Mouse (Mus musculus) kidney, embryonic 16.5 days (tissue): ENCODE results near the gene Asic3. TPM values are rescaled to one million over a fixed set of nuclear protein-coding genes. Genes with fewer than 3 reads are reported as not detected.

ENCODE experiments used
- ATAC-seq: fragments of 200-750 bp; cut with Nextera tagmentation; 2 replicates; pipeline ENCODE4 v1.8.0; 2017; ENCODE audit warnings: moderate TSS enrichment; ENCODE audit not compliant: low FRiP score, low TSS enrichment
- H3K27ac ChIP-seq: fragments of 300-500 bp; sonication (generic); 2 replicates; pipeline ENCODE4 v1.5.1; 2014; ENCODE audit warnings: low read length
- H3K27me3 ChIP-seq: fragments of 300-500 bp; sonication (generic); 2 replicates; pipeline ENCODE4 v1.6.1; 2014; ENCODE audit warnings: low read length, control low read depth, mixed read lengths; ENCODE audit not compliant: insufficient read depth
- H3K36me3 ChIP-seq: fragments of 300-500 bp; sonication (generic); 2 replicates; pipeline ENCODE4 v1.6.1; 2014; ENCODE audit warnings: low read length, control low read depth, mixed read lengths; ENCODE audit not compliant: insufficient read depth
- H3K4me1 ChIP-seq: fragments of 300-500 bp; sonication (generic); 2 replicates; pipeline ENCODE4 v1.6.1; 2014; ENCODE audit warnings: low read length, control low read depth, mixed read lengths; ENCODE audit not compliant: insufficient read depth
- H3K4me2 ChIP-seq: fragments of 300-500 bp; sonication (generic); replicated peaks from 2 replicates; pipeline ENCODE4 v1.6.1; 2014; ENCODE audit warnings: low read depth, low read length
- H3K4me3 ChIP-seq: fragments of 300-500 bp; sonication (generic); 2 replicates; pipeline ENCODE4 v1.5.1; 2014; ENCODE audit warnings: mild to moderate bottlenecking, low read length
- H3K9ac ChIP-seq: fragments of 300-500 bp; sonication (generic); replicated peaks from 2 replicates; pipeline ENCODE4 v1.6.1; 2014; ENCODE audit warnings: low read length
- H3K9me3 ChIP-seq: fragments of 300-500 bp; sonication (generic); 2 replicates; pipeline ENCODE4 v1.6.1; 2016; ENCODE audit warnings: low read length, control low read depth
- WGBS: fragments of 180-500 bp; shearing (Covaris S2); extraction: QIAGEN DNeasy Blood & Tissue Kit; methylation state at CpG from one replicate; pipeline ENCODE4 v1.1.7; 2014; 5-methylcytosine and 5-hydroxymethylcytosine counted together
- polyA plus RNA-seq: library from polyadenylated mRNA; unstranded; fragments of >200 nt; fragmentation: Nextera tagmentation; extraction: Ambion mirVana; gene quantifications from 2 replicates; pipeline ENCODE4 v1.2.1, GENCODE M21; 2015

The Asic3 gene
- polyA plus RNA-seq, 1 experiment from 2014 or later: 0.40 TPM

DNA sequence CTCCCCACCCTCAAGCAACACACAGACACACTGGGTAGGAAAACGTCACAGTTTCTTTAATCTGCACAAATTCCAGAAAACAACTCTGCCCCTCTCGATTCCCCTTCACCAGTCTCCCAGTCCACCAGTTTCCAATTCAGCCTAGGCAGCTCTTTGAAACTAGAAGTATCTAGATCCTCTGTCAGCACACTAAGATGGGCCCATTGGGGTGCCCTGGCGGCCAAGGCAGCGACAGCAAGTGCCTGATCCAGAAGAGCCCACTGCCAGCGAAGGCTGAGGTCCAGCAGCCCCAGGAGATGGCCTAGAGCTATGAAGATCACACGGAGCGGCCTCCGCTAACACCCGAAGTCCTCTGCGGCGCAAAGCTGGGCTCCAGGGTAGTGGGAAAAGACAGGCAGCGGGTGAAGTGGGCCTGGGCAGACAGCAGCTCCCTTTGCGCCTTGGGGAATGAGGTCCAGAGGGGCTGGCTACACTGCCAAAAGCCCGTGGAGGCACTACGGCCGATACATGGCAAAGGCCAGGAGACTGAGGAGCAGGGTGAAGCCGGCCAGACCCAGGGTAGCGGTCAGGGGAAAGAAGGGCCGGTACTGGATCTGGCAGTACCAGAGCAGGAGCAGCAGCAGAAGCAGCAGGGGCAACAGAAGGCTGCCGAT is 32.4 kb downstream of the Asic3 start:
- Histone ChIP-seq H3K36me3 (peaks cover 25% of the 10 kb centered on the region), H3K4me1 (peaks cover 25% of the 10 kb centered on the region), H3K4me3 (peak overlapping the region; percentile 98), H3K4me2 (peak overlapping the region; percentile 90), H3K9me3 (no peaks in the 10 kb centered on the region), H3K27ac (peak overlapping the region; percentile 94), H3K27me3 (no peaks in the 10 kb centered on the region), H3K9ac (peak overlapping the region; percentile 95)
- ATAC-seq: no peak
- 56% methylated on average over 20 of the region's 20 CpGs for WGBS

DNA sequence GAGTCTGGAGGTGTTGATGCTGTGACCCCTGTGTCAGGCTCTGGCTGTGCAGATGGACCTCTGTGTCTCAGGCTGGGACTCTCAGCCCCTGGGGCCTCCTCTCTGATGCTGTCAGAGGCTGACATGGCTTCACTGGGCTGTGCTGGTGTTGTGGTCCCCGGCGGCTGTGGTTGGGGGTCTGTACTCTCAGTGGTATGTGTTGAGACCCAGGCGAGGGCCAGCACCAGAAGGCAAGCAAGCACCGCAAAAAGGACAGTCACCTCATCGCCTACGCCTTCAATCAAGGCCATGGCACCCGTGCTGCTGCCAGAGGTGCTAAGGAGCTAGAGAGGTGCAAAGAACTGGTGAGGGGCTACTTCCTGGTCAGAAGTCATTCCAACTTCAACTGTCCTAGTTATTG is 33.4 kb downstream of the Asic3 start:
- ATAC-seq: no peak
- Histone ChIP-seq H3K4me2 (no peak overlapping the region), H3K4me3 (no peak overlapping the region)

DNA sequence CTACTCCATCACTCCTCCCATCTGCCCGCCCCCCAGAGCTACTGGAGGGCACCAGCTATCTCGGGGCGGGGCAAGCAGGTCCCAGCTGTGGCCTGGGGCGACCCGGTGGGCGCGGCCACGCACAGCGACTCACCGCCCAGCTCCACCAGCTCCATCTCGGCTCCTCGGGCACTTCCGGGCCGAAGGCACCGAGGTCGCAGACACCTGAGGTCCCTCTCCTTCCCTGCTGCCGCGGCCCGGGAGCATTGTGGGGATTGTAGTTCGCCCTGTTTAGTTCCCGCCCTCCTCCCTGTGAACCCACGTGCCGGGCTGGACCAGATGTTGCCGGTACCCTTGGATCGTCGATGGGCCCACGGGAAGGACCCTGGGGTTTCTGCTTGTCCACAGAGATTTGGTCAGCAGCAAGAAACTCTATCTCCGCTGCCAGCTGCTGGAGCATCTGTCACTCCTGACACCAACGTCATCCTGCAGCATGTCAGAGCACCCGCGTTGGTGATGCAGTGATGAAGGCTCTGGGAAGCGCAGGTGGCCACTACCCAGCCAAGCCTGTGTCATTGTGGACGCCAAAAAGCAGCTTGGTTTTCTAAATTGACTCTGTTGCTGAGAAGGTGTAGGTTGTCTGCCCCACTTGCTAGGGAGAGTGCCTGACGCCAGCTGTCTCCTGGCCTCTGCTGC is 34.6 kb downstream of the Asic3 start, which contains the start of gene Tmub1:
Gene Tmub1, minus strand, starts transcription at position 231 of the 675 bp plus-strand sequence.
- H3K4me2 ChIP-seq: peak within 1 kb of the TSS; percentile 75
- H3K27me3 ChIP-seq: no peaks in the 10 kb centered on the region
- H3K4me3 ChIP-seq: peak within 1 kb of the TSS; percentile 74
- H3K4me1 ChIP-seq: peaks cover 33% of the 10 kb centered on the region
- 2% methylated on average over 33 of the region's 34 CpGs for WGBS
- peaks cover 3% of the 10 kb centered on the region for H3K36me3 ChIP-seq
- peak; percentile 64 for ATAC-seq
- H3K9ac ChIP-seq: peak within 1 kb of the TSS; percentile 70
- no peaks in the 10 kb centered on the region for H3K9me3 ChIP-seq
- H3K27ac ChIP-seq: peak within 1 kb of the TSS; percentile 56

More for the DNA sequence above, 33.4 kb downstream of the Asic3 start:
- no peak overlapping the region for H3K27ac ChIP-seq
- H3K27me3 ChIP-seq: no peaks in the 10 kb centered on the region
- H3K9ac ChIP-seq: no peak overlapping the region
- peaks cover 14% of the 10 kb centered on the region for H3K36me3 ChIP-seq
- H3K4me1 ChIP-seq: peaks cover 33% of the 10 kb centered on the region
- no peaks in the 10 kb centered on the region for H3K9me3 ChIP-seq
- WGBS: 93% methylated on average over 7 of the region's 7 CpGs

DNA sequence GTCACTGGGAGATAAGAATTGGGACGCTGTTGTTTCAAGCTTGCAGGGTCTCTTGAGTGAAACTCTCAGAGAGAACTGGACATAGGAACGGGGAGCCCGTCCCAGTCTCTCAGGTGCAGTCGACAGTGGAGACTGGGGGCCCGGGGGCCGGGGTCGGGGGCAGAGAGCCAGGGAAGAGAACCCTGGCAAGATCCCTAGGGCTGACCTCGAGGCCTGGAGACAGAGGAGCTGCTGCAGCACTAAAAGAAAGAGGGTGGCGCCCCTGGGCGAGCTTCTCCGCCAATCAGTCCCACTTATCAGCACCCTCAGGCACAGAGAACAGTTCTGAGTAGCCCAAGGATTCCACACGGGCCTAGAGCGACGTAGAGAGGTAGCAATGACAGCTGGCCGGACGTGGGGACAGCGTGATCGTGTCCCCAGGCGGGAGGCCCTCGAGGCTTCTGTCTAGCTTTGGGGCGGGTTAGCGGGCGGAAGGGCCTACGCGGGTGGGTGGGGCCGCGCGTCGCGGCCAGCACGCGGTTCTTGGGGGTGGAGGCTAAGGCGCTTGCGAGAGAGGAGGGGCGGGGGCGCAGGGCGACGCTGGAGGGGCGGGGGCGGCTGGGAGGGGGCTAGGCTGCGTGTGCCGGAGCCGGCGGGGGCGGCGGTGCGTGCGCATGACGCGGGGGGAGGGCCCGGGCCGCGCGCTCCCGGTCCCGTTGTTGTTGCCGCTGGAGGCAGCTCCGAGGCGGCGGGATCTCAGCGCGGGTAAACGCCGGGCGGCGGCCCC is 38.3 kb downstream of the Asic3 start:
- 2% methylated on average over 58 of the region's 66 CpGs for WGBS
- H3K36me3 ChIP-seq: no peaks in the 10 kb centered on the region
- H3K4me3 ChIP-seq: peak overlapping the region; percentile 93
- H3K27ac ChIP-seq: peak overlapping the region; percentile 85
- peak; percentile 73 for ATAC-seq
- H3K9me3 ChIP-seq: no peaks in the 10 kb centered on the region
- H3K4me2 ChIP-seq: peak overlapping the region; percentile 89
- peak overlapping the region; percentile 91 for H3K9ac ChIP-seq
- H3K4me1 ChIP-seq: peaks cover 49% of the 10 kb centered on the region
- H3K27me3 ChIP-seq: no peaks in the 10 kb centered on the region

DNA sequence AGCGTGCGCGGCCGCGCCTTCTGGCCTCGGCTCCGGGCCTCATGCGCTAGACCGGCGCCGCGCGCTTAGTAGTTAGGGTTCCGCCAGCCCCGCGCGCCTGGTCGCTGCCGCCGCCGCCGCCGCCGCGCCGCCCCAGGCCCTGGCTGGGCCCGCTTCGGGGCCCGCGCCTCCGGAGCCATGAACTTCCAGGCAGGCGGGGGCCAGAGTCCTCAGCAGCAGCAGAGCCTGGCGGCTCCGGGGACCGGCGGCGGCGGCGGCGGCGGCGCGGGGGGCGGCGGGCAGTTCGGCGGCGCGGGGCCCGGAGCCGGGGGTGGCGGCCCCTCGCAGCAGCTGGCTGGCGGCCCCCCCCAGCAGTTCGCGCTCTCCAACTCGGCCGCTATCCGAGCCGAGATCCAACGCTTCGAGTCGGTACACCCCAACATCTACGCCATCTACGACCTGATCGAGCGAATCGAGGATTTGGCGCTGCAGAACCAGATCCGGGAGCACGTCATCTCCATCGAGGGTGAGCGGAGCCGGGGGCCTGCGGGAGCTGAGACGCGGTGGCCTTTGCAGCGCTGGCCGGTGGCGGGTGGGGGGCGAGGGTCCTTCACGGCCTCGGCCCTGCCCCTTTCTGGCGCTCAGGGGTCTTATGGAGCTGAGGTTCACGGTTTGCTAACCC is 39.0 kb downstream of the Asic3 start, which contains the start of gene Agap3:
Gene Agap3, plus strand, starts transcription at position 148 of the 661 bp plus-strand sequence.
- H3K4me2 ChIP-seq: peak within 1 kb of the TSS; percentile 89
- peak within 1 kb of the TSS; percentile 91 for H3K9ac ChIP-seq
- H3K27me3 ChIP-seq: no peaks in the 10 kb centered on the region
- H3K9me3 ChIP-seq: no peaks in the 10 kb centered on the region
- peak; percentile 2; the same call in 1 of the 2 replicates for ATAC-seq
- H3K36me3 ChIP-seq: no peaks in the 10 kb centered on the region
- peak within 1 kb of the TSS; percentile 85 for H3K27ac ChIP-seq
- peak within 1 kb of the TSS; percentile 93 for H3K4me3 ChIP-seq
- peaks cover 46% of the 10 kb centered on the region for H3K4me1 ChIP-seq
- WGBS: 0% methylated on average over 67 of the region's 85 CpGs

DNA sequence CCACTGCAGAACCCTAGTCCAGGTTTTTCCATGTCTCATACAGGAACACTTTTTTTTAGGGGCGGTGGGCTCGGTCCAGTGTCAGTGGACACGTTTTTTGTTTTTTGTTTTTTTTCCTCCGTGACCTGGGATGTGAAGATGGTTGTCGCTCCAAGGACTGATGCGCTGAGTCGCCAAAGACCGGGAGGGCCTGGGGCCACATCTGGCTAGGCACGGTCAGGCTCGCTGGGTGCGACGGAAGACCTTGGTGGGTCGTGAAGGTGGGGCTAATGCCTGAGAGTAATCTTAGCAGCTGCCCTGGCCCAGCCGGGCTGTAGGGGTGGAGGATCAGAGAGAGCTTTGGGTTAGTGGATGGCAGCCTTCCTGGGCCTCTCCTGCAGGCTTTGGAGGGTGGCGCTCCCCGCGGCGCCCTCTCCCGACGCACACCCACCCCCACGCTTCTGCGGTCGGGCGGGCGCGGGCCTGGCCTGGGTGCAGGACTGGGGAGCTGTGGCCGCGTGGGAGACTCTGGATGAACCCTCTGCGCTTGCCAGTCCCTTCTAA is 39.6 kb downstream of the Asic3 start:
- Histone ChIP-seq H3K27me3 (no peaks in the 10 kb centered on the region), H3K9me3 (no peaks in the 10 kb centered on the region), H3K27ac (peak overlapping the region; percentile 67), H3K9ac (peak overlapping the region; percentile 91), H3K4me3 (peak overlapping the region; percentile 93), H3K4me2 (peak overlapping the region; percentile 89), H3K36me3 (no peaks in the 10 kb centered on the region), H3K4me1 (peaks cover 45% of the 10 kb centered on the region)
- 1% methylated on average over 29 of the region's 29 CpGs for WGBS
- ATAC-seq: peak; percentile 18

DNA sequence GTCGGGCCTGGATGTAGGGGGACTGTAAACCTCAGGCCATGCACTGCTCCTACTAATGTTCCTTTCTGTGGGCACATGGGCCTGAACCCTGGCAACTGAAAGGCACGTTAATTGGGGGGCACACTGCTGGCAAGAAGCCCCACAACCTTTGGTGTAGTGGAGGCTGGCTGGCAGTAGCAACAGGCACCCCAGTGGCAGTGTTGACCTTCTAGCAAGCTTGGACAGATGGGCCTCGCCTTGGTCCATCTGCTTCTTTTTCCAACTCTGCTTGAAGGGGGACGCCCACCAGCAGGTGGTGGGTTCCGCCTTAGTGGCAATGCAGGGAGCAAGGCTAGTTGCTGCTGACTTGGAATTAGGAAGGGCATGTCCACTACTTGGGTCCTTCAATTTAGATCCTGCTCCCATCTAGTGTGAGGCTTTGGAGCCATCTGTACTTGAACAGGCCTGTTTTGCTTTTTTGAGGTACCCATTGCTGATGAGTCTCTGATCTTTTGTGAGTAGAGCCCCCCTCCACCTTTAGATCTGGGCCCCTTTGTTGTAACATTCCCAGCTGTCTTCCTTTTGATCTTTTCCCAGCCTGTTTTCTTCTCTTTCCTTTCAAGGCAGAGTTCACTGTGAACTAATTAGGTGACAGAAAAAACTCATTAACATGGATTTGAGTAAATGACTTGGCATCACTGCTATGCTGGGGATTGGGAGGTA is 40.2 kb downstream of the Asic3 start:
- Histone ChIP-seq H3K4me3 (peak overlapping the region; percentile 93), H3K27ac (peak overlapping the region; percentile 67; the same call in 1 of the 2 replicates), H3K27me3 (no peaks in the 10 kb centered on the region), H3K9ac (peak overlapping the region; percentile 91), H3K4me1 (peaks cover 40% of the 10 kb centered on the region), H3K4me2 (peak overlapping the region; percentile 89), H3K36me3 (no peaks in the 10 kb centered on the region), H3K9me3 (no peaks in the 10 kb centered on the region)
- 13% methylated on average over 5 of the region's 5 CpGs for WGBS
- no peak for ATAC-seq

DNA sequence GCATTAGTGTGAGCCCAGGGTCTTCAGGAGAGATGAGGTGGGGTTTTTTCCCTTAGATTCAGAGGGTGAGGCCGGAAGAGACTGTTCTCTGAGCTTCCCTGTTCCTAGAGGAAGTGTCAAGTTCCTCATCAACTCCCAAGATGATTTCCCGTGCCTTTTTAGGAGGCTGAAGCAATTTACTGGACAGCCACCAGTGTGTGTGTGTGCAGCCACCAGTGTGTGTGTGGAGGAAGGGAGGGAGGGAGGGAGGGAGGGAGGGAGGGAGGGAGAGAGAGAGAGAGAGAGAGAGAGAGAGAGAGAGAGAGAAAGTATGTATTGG is 40.8 kb downstream of the Asic3 start:
- Histone ChIP-seq H3K9ac (peak overlapping the region; percentile 91; the same call in 1 of the 2 replicates), H3K36me3 (no peaks in the 10 kb centered on the region), H3K4me1 (peaks cover 40% of the 10 kb centered on the region), H3K9me3 (no peaks in the 10 kb centered on the region), H3K27me3 (no peaks in the 10 kb centered on the region), H3K27ac (no peak overlapping the region), H3K4me3 (no peak overlapping the region; the same call in 1 of the 2 replicates), H3K4me2 (peak overlapping the region; percentile 89)
- no peak for ATAC-seq
- WGBS: 0% methylated on average over 2 of the region's 2 CpGs

DNA sequence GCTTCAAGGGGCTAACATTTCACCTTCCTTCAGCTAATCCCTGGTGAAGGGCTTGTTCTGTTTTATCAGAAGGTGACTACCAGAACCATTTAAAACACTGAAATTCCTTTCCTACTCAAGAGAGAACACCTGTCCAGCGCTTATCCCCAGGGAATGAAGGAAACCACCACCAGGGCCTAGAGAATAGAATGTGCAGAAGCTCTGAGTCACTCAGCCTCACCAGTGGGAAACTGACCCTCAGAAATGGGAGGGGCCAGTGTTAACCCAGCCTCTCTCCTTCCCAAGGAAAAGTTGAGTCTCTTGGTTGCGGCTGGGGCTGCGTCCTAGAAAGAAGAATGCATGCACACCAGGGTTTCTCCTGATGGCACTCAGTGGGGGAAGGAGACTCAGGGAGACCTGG is 41.9 kb downstream of the Asic3 start:
- Histone ChIP-seq H3K9ac (peak overlapping the region; percentile 11; the same call in 1 of the 2 replicates), H3K4me2 (peak overlapping the region; percentile 29)
- WGBS: 70% methylated on average over 3 of the region's 3 CpGs

More for the DNA sequence above, 41.9 kb downstream of the Asic3 start:
- peaks cover 40% of the 10 kb centered on the region for H3K4me1 ChIP-seq
- H3K9me3 ChIP-seq: no peaks in the 10 kb centered on the region
- H3K4me3 ChIP-seq: no peak overlapping the region
- no peaks in the 10 kb centered on the region for H3K27me3 ChIP-seq
- peak overlapping the region; percentile 73 for H3K27ac ChIP-seq
- ATAC-seq: no peak
- no peaks in the 10 kb centered on the region for H3K36me3 ChIP-seq
